Mouse (Mus musculus) testis, postnatal 10 days (tissue): ENCODE data around the gene Frmd4b.
A peak's percentile ranks its signal among the peaks of the same experiment; 100 is the strongest.

ENCODE experiments used
- DNase-seq: peaks from one replicate; pipeline ENCODE4 v3.0.0; 2021; ENCODE audit warnings: low spot score

Gene Frmd4b

GRCm38 (mm10) chr6:97252711-97253221 is 364.6 kb downstream of the Frmd4b start, which contains the start of gene Lmod3:
TSS of gene Lmod3 (minus strand) at chr6:97252759.
- no peak for DNase-seq

DNA sequence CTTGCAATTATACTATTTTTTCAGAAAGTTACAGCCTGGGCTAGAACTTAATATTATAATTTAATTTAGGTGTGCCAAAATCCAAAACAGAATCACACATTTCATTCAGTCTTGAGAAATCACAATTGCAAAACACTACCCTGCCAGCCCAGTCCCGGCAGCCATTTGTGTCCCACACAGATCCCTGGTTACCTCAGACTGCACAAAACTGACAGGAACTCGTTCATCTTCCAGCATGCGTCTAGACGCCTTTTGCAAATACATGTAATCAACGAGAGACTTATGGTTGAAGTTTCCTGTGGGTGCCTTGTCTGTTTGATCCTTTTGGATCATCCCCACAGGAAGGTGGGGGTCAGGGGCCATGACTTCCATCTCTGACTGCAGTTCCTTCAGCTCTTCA is 365.3 kb downstream of the Frmd4b start:
- no peak for DNase-seq

DNA sequence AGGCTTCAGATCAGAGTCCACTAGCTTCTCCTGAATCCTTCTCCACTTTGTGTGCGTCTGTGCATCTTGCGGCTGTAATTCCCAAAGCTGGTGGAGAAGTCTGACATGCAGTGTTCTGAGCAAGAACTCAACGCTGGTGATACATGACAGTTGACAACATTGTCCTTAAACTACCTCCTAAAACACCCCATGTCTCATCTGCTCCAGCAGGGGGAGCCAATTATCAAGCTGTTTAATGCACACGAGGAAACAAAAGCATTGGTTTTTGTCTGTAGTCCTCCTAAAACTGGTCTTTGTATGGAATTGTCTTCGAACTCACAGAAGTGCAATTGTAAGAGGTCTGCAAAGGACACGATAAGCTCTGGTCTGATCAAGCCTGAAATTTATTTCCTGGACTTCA is 366.4 kb downstream of the Frmd4b start:
- peak; percentile 49 for DNase-seq

GRCm38 (mm10) chr6:97245200-97245599 is 372.1 kb downstream of the Frmd4b start:
- DNase-seq = no peak

DNA sequence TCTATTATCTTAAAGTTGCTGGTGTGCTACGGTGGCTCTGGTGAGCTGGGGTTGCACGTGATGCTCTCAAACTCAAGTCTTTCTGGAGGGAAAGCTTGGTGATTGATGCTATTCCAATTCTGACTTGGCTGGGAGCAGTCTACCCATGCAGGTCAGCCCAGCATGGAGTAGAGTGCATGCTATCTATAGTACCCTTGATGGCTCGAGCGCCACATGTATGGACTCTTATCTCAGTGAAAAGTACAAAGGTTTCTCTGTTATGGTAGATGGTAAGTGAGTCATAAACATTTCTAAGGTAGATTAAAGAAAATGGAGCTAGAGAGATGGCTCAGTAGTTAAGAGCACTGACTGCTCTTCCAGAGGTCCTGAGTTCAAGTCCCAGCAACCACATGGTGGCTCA is 374.8 kb downstream of the Frmd4b start:
- no peak for DNase-seq

GRCm38 (mm10) chr6:97240092-97240491 is 377.2 kb downstream of the Frmd4b start:
- no peak for DNase-seq

DNA sequence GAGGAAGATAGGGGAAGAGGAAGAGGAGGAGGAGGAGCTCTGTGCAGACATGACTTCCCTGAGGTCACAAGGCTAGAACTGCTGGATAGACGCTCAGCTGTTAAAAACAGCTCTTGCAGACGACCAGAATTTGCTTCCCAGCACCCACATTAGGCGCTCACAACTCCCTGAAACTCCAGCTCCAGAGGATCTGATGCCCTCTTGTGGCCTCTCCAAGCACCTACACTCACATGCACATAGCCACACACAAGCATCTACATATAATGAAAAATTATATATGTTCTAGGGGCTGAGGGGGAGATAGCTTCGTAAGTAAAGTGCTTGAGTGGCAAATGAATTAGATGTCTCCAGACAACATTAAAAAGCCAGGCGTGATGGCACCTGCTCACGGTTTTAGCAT is 378.0 kb downstream of the Frmd4b start:
- no peak for DNase-seq
